ENCODE assay signal across 1 mouse cellular context in the genomic region with DNA sequence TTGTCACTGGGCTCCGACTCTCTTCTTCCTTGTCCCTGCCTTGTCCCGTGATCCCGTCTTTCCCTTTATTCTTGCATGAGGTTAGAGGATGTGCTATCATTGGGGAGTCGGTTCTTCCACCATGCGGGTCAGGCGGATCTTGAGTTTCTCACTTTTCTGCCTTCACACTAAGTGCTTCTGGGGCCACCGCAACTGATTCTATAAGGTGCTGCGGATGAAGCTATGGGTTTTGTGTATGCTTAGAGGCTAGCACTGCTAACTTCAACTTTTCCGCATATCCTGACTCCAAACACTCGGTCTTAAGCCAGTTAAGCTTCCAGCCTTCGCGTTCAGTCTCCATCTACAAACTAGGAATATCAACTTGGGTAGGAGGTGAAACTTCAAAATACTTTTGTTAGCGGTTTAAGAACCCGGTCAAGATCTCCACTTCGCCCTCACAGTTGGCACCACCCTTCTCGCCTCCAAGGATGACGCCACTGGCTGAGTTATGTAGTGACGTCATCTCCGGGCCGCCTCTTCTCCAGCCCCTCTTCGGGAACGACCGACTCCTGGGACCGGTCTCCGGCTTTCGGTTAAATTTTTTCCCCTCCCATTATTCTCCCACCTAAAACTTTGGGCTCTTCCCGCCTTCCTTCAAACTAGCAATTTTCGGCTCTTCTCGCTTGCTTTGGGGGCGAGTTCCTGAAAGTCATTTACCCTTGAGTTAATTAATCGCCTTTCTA.
TF ChIP-seq lines count a peak whose summit lies in the region.

No protein-coding gene starts in this region.

TF ChIP-seq in C2C12, 6 proteins besides CTCF, POLR2A, EP300 and RAD21 (continued from another document):
- TF ChIP-seq USF1 (IDR thresholded peaks at IDR 0.05; ENCODE audit: low read depth): no peak
- TF ChIP-seq CEBPB (IDR thresholded peaks at IDR 0.05; ENCODE audit: low read depth): no peak
